Mouse (Mus musculus) cortical plate, adult 2 months (tissue): ENCODE data around the gene Dbndd1. TPM values are rescaled to one million over a fixed set of nuclear protein-coding genes. Genes with fewer than 3 reads are reported as not detected.

Source experiments
- H3K27ac ChIP-seq: fragments of 200-500 bp; 2 replicates; pipeline ENCODE4 v1.5.1; 2012; ENCODE audit warnings: low read length, control low read depth, inconsistent platforms; ENCODE audit not compliant: insufficient read depth
- H3K4me1 ChIP-seq: fragments of 200-500 bp; 2 replicates; pipeline ENCODE4 v1.6.1; 2011; ENCODE audit warnings: low read length; ENCODE audit not compliant: control insufficient read depth, insufficient read depth
- H3K4me3 ChIP-seq: fragments of 200-500 bp; 2 replicates; pipeline ENCODE4 v1.5.1; 2011; ENCODE audit warnings: mild to moderate bottlenecking, low read length, control low read depth; ENCODE audit not compliant: insufficient read depth
- CTCF ChIP-seq: fragments of 200-500 bp; IDR thresholded peaks from 2 replicates; pipeline ENCODE4 v1.5.1; 2011; ENCODE audit warnings: mild to moderate bottlenecking, control low read depth, low read length; ENCODE audit not compliant: insufficient read depth; ENCODE audit errors: extremely low read depth
- POLR2A ChIP-seq: fragments of 200-500 bp; IDR thresholded peaks from 2 replicates; pipeline ENCODE4 v1.6.1; 2011; ENCODE audit warnings: mild to moderate bottlenecking, low read length, control low read depth; ENCODE audit not compliant: insufficient read depth; ENCODE audit errors: extremely low read depth
- polyA plus RNA-seq: library from polyadenylated mRNA; depleted of rRNA; stranded (reverse); fragments of >200 nt; gene quantifications from 2 replicates; pipeline ENCODE4 v1.2.3, GENCODE M21; 2012; rRNA removed

Dbndd1 gene
- polyA plus RNA-seq, 1 experiment: 21.5 TPM

- Histone ChIP-seq H3K27ac (no peak overlapping the region), H3K4me3 (no peak overlapping the region), H3K4me1 (no peaks in the 10 kb centered on the region)
- TF ChIP-seq POLR2A: no peak
- no peak for TF ChIP-seq CTCF
These were observed 47.8 kb downstream of the Dbndd1 start for GRCm38 (mm10) chr8:123467476-123467875.

- TF ChIP-seq CTCF (no peak), POLR2A (no peak)
- H3K4me1 ChIP-seq: no peaks in the 10 kb centered on the region
- no peak overlapping the region for H3K27ac ChIP-seq
- no peak overlapping the region for H3K4me3 ChIP-seq
These were observed 51.6 kb downstream of the Dbndd1 start for GRCm38 (mm10) chr8:123463651-123464050.

Other genes starting within 250 kb of the Dbndd1 start
- 3.9 and 4.8 TPM in 2 replicates for gene Fanca, start 196.9 kb downstream of the Dbndd1 start, polyA plus RNA-seq
- gene Spire2, start 182.8 kb downstream of the Dbndd1 start, polyA plus RNA-seq: 18.2 and 18.9 TPM in 2 replicates
- 659 and 685 TPM in 2 replicates for gene Tcf25, start 141.7 kb downstream of the Dbndd1 start, polyA plus RNA-seq
- gene Mc1r, start 108.4 kb downstream of the Dbndd1 start, polyA plus RNA-seq: 0.02 and 0.06 TPM in 2 replicates
- gene Tubb3, start 104.0 kb downstream of the Dbndd1 start, polyA plus RNA-seq: 491 and 518 TPM in 2 replicates
- 42.8 and 43.2 TPM in 2 replicates for gene Def8, start 91.9 kb downstream of the Dbndd1 start, polyA plus RNA-seq
- gene Afg3l1, start 37.6 kb downstream of the Dbndd1 start, polyA plus RNA-seq: 20.4 and 21.5 TPM in 2 replicates
- 35.5 and 40.4 TPM in 2 replicates for gene Gas8, start 3.4 kb upstream of the Dbndd1 start, polyA plus RNA-seq
- 29.1 and 30.8 TPM in 2 replicates for gene Rhou, start 138.5 kb upstream of the Dbndd1 start, polyA plus RNA-seq